Mouse (Mus musculus) spleen, adult 2 months (tissue): Measurements from ENCODE around the gene 1810010H24Rik. TPM values are rescaled to one million over a fixed set of nuclear protein-coding genes. Genes with fewer than 3 reads are reported as not detected.
"Not testable (repeated sequence)": the region's sequence is repeated elsewhere in the genome, so short reads cannot be mapped to it uniquely, and the experiment has no call there.

Source experiments
- DNase-seq, 2 experiments: peaks; one replicate each; pipeline versions ENCODE4 v3.0.0 to v3.0.0-alpha.2; 2012 to 2021; ENCODE audit warnings: low spot score in 2 of 2, low read depth in 1 of 2
- H3K27ac ChIP-seq: fragments of 200-500 bp; 2 replicates; pipeline ENCODE4 v1.5.1; 2012; ENCODE audit warnings: low read length, inconsistent platforms; ENCODE audit not compliant: insufficient read depth
- H3K27me3 ChIP-seq: fragments of 200-500 bp; 2 replicates; pipeline ENCODE4 v1.6.1; 2012; ENCODE audit warnings: mild to moderate bottlenecking, moderate library complexity, low read length, inconsistent platforms; ENCODE audit not compliant: control insufficient read depth, insufficient read depth
- H3K36me3 ChIP-seq: fragments of 200-500 bp; 2 replicates; pipeline ENCODE4 v1.6.1; 2012; ENCODE audit warnings: mild to moderate bottlenecking, low read length, inconsistent platforms; ENCODE audit not compliant: control insufficient read depth, insufficient read depth
- H3K4me1 ChIP-seq: fragments of 200-500 bp; 2 replicates; pipeline ENCODE4 v1.6.1; 2011; ENCODE audit warnings: inconsistent platforms; ENCODE audit not compliant: control insufficient read depth, insufficient read depth, insufficient read length
- H3K4me3 ChIP-seq: fragments of 200-500 bp; 2 replicates; pipeline ENCODE4 v1.5.1; 2011; ENCODE audit warnings: mild to moderate bottlenecking, inconsistent platforms; ENCODE audit not compliant: insufficient read depth, insufficient read length; ENCODE audit errors: extremely low read depth
- CTCF ChIP-seq: fragments of 200-500 bp; IDR thresholded peaks from 2 replicates; pipeline ENCODE4 v1.5.1; 2011; ENCODE audit warnings: mild to moderate bottlenecking, inconsistent platforms; ENCODE audit not compliant: insufficient read depth, insufficient read length, insufficient replicate concordance; ENCODE audit errors: extremely low read depth
- POLR2A ChIP-seq: fragments of 200-500 bp; IDR thresholded peaks from 2 replicates; pipeline ENCODE4 v1.6.1; 2011; ENCODE audit warnings: low read depth, low read length, inconsistent platforms
- whole genome bisulfite sequencing: fragments of 180-500 bp; shearing (Covaris S2); methylation state at CpG from one replicate; pipeline ENCODE4 v1.1.7; 2018; 5-methylcytosine and 5-hydroxymethylcytosine counted together
- polyA plus RNA-seq: library from polyadenylated mRNA; depleted of rRNA; stranded (reverse); fragments of >200 nt; gene quantifications from 2 replicates; pipeline ENCODE4 v1.2.3, GENCODE M21; 2012

The 1810010H24Rik gene
- polyA plus RNA-seq, 1 experiment = 0.91 TPM

- WGBS = 79% methylated on average over 2 of the region's 2 CpGs
- no peaks in the 10 kb centered on the region for H3K4me1 ChIP-seq
- H3K27ac ChIP-seq = no peak overlapping the region
- peaks cover 28% of the 10 kb centered on the region for H3K36me3 ChIP-seq
- TF ChIP-seq POLR2A = no peak
- no peak for TF ChIP-seq CTCF
- no peak overlapping the region for H3K4me3 ChIP-seq
- H3K27me3 ChIP-seq = no peaks in the 10 kb centered on the region
- no peak for DNase-seq
These were observed 38.1 kb upstream of the 1810010H24Rik start for GRCm38 (mm10) chr11:106987384-106987783.

DNA sequence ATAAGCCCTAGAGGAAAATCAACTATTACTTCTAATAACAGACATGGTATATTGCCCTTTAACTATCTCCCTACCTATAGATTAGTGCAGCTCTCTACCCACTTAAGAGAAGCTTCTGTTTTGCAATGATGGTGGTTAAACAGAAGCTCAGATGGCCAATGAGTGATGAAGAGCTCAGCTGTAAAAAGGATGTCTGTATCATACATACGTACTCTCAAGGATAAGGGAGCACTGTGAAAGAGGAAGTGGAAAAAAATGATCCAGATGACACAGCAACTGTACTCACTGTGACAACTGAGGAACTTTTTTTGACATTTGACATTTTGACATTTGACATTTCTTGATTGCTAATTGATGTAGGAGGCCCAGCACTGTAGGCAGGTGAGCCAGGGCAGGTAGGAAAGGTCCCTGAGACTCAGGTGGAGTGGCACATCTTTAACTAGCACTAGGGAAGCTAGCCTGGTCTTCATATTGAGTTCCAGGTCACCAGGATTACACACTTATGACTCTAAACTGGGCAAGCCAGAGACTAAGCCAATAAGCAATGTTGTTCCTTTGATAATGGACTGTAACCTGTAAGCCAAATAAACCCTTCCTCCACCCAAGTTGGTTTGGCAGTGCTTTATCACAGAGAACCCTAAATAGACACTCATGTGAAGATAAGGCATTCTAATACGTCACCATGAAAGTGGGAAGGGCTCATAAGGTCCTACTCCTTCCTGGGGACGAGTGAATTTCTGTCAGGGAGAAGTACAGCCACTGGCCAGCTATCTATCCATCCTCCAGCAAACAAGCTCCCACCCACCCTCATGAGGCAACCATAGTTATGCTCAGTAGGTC, 31.0 kb upstream of the 1810010H24Rik start:
- WGBS = 50% methylated on average over 3 of the region's 3 CpGs
- Histone ChIP-seq H3K27ac (no peak overlapping the region), H3K36me3 (peaks cover 39% of the 10 kb centered on the region), H3K27me3 (no peaks in the 10 kb centered on the region), H3K4me1 (peaks cover 9% of the 10 kb centered on the region; the same call in 1 of the 2 replicates), H3K4me3 (no peak overlapping the region)
- TF ChIP-seq POLR2A = no peak
- TF ChIP-seq CTCF = no peak
- no peak for DNase-seq

- peaks cover 25% of the 10 kb centered on the region for H3K36me3 ChIP-seq
- 77% methylated on average over 7 of the region's 7 CpGs for WGBS
- H3K27me3 ChIP-seq, H3K4me1 ChIP-seq, H3K27ac ChIP-seq, DNase-seq, H3K4me3 ChIP-seq: not testable (repeated sequence)
These were observed 29.0 kb upstream of the 1810010H24Rik start for GRCm38 (mm10) chr11:106996492-106996891.

- Histone ChIP-seq H3K27ac (no peak overlapping the region), H3K4me3 (peak overlapping the region; percentile 86), H3K36me3 (peaks cover 19% of the 10 kb centered on the region), H3K27me3 (no peaks in the 10 kb centered on the region), H3K4me1 (peaks cover 9% of the 10 kb centered on the region; the same call in 1 of the 2 replicates)
- no peak for DNase-seq
- WGBS = 29% methylated on average over 5 of the region's 5 CpGs
- TF ChIP-seq CTCF = no peak
- TF ChIP-seq POLR2A = no peak
These were observed 27.5 kb upstream of the 1810010H24Rik start for GRCm38 (mm10) chr11:106997976-106998375.

- H3K36me3 ChIP-seq = peaks cover 17% of the 10 kb centered on the region
- DNase-seq = no peak
- peak overlapping the region; percentile 80 for H3K27ac ChIP-seq
- peaks cover 9% of the 10 kb centered on the region; the same call in 1 of the 2 replicates for H3K4me1 ChIP-seq
- H3K4me3 ChIP-seq = peak overlapping the region; percentile 86
- TF ChIP-seq POLR2A (no peak), CTCF (no peak)
- under 1% methylated on average over 26 of the region's 26 CpGs for WGBS
- no peaks in the 10 kb centered on the region for H3K27me3 ChIP-seq
These were observed 26.8 kb upstream of the 1810010H24Rik start for GRCm38 (mm10) chr11:106998651-106999150.

GRCm38 (mm10) chr11:106999151-106999948, 26.1 kb upstream of the 1810010H24Rik start, which contains the start of gene Kpna2:
Gene Kpna2 (minus strand): TSS chr11:106999541.
- Histone ChIP-seq H3K36me3 (peaks cover 15% of the 10 kb centered on the region), H3K4me3 (peak within 1 kb of the TSS; percentile 86), H3K4me1 (peaks cover 9% of the 10 kb centered on the region; the same call in 1 of the 2 replicates), H3K27ac (peak within 1 kb of the TSS; percentile 80), H3K27me3 (no peaks in the 10 kb centered on the region)
- DNase-seq = peak; percentile 89 to 90
- peak; percentile 88 for TF ChIP-seq POLR2A
- TF ChIP-seq CTCF = no peak
- WGBS = 1% methylated on average over 60 of the region's 62 CpGs
